Mouse (Mus musculus) monocyte, adult 2 months (primary cell): Measurements from ENCODE around the gene Tubgcp5.
"Not testable (repeated sequence)": the region's sequence is repeated elsewhere in the genome, so short reads cannot be mapped to it uniquely, and the experiment has no call there.

Experiments used
- DNase-seq, 2 experiments: peaks; one replicate each; pipeline ENCODE4 v3.0.0; 2022; ENCODE audit warnings: low spot score in 2 of 2, low read depth in 1 of 2

The Tubgcp5 gene

DNA sequence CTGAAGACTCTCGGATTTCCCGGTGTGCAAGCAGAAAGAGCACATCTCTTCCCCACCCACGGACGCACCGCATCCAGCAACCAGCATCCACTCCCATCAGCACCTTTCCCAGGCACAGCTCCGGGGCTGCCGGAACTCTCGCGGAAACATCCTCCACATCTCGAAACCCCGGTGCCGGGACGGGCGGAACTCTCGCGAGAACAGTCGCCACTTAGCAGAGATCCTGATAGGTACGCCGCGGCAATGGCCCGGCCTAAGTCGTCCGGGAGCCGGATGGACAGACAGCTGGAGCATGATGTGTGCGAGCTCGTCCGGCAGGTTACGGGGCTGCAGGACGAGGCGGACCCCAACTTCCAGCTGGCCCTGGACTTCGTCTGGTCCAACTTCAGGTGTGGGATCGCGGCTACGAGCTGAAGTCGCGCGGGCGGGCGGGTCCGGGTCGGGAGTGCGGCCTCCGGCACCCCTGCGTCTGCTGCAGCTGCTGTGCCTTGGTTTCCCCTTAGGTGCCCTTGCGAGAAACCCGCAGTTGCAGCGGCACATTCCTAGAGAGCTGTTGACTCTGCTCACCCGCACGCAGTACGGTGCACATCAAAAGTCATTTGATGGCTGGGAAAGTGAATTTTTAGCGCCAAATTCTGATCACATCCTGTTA lies at the start of gene Tubgcp5:
Gene Tubgcp5, plus strand, starts transcription at position 203 of the 652 bp plus-strand sequence.
- peak; percentile 83 to 92 for DNase-seq

DNA sequence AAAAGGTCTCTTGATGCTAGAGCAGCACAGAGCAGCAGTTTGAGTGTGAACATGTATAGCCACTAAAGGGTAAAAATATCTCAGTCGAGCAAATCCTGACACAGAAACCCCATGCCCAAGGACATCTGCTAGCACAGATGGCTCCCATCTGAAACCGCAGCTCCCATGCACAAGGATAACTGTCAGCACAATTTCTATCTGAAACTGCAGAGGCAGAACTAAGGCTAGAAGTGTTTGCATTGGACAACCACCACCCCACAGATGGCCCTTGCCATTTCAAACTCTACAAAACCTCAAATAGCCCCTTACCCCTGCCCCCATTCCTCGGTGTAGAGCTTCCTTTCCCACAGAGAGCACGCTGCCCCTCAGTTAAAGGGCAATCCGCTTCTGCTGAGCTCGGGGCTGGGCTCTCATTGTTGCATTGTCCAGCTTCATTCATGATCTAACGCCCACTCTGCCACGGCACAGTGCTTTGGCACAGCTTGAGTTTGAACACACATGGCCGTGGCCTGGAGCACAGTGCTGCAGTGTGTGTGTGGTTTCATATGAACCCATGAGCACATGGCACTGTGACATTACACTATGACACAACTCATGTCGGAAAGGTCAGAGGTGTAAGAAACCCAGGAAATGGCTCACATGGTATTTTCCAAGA lies 49.3 kb upstream of the Tubgcp5 start:
- DNase-seq, result no peak

DNA sequence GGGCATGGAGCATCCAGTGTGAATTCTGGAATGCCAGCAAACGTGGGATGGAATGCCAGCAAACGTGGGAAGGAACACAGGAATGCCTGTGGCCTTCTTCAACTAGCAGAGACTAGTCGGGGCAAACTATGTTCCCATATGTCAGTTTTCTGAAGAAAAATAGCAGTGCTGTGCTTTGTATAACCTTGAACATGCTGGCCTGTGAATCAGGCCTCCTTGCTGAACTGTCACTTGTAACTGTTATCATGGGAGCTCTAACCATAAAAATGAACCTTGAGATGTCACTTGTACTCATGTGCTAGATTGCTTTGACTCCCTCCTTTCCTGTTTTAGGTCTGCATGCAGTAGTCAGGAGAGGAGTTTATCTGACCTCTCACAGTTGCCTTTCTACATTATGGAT lies 43.1 kb upstream of the Tubgcp5 start:
- no peak for DNase-seq

DNA sequence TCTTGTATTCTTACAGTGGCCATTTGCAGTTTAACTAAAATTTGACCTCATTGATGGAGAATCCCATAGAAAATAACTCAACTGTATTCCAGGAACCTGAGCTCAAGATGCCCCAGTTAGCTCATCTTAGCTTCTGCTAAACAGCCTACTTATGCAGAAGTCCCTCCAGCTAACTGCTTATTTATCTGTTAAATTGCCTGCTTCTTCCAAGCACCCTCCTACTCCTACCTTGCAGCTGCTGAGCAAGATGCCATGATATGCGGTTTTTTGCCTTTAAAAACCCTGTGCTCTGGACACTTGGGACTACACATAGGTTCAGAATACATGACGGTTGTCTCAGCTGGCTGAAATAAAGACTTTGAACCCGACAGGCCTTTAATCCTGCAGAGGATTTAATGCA lies 34.6 kb upstream of the Tubgcp5 start:
- no peak for DNase-seq

DNA sequence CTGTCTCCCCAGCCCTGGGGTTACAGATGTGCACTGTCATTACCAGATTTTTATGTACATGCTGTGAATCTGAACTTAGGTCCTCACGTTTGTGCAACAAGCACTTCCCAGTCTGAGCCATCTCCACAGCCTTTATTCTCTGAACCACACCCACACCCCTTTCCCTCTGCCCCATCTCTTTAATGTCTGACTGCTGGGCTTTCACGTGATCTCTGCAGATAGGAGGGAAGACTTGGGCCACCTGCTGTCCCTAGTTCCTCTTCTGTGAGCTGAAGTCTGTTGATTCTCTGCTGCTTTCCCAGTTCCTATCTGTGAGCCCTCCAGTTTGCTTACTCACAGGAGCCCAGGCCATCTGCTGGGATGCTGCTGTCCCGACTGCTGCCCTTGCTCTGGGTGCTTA lies 26.0 kb upstream of the Tubgcp5 start, which contains the start of gene Siglech:
Gene Siglech, plus strand, starts transcription at position 253 of the 400 bp plus-strand sequence.
- no peak for DNase-seq

DNA sequence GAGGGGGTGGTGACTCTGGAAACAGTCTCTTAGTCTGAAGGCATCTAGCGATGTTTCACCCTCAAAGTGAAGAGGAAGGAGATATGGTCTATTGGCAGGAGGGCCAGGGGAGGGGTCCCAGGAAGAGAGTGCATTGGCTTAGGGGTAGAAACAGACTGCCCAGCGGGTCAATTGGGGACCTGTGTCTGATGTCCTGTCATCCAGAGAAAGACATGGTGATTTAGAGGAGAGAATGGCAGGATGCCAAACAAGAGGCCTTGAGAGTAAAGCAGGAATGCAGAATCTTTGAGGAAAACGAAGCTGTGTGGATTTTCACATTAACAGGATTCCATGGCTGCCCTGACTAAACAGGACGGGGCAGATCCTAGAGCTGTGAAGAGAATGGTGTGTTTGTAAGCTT lies 13.9 kb upstream of the Tubgcp5 start:
- no peak for DNase-seq

DNA sequence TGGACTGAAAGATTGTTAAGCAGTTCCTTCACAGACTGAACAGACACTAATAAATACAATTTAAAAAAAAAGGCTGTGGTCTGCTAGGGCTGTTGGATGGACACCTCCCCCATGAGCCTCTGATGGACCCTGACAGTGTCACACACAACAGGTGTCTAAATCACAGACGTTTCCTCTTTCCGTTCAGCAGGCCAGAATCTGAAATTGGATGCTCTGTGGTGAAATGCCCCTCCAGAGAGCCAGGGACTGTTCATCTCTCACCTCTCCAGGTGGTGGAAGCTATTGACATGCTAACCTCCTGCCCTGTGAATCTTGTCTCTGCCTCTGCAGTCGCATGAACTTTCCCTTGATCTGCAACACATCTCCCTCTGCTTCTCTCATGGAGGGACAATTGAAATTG lies 11.5 kb upstream of the Tubgcp5 start:
- no peak for DNase-seq

DNA sequence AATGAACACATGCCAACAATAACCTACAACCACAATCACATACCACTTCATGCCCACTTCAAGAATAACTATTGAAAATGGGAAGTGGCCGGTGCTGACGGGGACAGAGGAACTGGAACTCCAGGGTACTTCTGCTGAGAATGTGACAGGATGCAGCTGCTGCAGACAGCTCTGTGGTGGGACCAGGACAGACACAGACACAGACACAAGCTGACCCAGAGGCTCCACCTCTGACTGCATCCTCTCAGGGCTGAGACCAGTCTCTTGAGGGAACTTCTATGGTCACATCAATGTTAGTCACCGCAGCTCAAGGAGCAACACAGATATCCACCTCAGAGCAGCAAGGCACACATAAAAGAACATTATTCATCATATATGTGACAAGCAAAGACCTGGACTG lies 9.4 kb upstream of the Tubgcp5 start:
- DNase-seq, result peak; percentile 64

DNA sequence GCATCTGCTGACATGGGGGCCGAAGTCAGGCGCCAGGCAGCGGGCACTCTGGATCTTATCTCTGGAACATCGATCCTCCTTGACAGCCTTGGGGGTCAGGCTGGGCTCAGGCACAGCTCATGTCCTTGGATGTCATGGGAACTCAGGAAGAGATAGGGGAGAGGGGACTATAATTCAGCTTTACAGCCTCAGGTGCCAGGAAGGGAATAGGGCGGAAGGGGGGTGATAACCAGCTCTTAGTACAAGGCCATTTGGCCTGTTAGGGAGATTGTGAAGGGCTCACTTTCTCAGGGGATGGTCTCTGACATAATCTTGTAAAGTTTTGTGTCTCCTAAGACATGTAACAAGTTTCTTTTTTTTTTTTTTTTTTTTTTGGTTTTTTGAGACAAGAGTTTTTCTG lies 3.4 kb upstream of the Tubgcp5 start:
- not testable (repeated sequence) for DNase-seq

DNA sequence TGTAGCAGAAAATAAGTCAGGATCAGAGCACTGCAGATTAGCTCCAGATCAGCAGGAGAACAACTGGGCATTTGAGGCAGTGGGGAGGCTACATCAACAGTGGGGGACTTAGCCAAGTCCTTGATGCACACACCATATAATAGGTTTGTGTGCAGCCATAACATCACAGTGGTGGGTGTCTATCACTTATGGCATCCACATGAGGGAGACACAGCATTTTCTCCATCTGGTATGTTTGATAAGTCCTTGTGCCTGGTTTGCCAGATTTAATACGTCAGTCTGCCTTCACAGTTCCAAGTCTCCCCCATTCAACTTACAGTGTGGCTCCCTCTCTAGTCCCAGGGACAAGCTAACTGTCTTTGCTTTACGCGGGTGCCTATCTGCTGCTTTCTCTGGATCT lies 1.7 kb upstream of the Tubgcp5 start:
- DNase-seq, result no peak

DNA sequence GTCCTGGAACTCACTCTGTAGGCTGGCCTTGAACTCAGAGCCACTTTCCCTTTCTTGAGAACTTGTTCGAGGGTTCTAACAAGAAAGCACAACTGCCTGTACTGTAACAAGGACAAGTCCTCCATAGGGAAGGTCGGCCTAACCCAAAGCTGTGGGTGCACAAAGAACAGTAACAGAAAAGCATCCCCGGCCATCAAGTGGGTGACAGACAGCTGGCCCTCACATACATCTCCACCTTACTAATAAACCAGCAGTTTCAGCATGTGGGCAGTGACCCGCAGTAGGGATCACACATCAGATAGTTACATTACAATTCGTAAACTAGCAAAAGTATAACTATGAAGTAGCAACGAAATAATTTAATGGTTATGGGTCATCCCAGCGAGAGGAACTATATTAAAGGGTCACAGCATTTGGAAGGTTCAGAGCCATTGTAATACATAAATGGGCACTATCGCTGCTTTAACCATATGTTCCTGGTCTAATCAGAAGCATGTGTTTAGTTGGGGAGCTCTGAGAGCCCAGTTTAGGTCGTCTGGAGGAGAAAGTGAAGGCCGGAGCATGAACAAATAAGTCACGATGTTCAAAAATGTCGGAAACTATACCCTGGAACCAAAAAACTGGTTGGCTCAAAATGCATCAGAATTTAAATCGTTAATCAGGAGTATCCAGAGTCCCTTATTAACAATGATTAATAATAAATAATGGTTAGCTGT lies 560 bp upstream of the Tubgcp5 start:
- no peak for DNase-seq

DNA sequence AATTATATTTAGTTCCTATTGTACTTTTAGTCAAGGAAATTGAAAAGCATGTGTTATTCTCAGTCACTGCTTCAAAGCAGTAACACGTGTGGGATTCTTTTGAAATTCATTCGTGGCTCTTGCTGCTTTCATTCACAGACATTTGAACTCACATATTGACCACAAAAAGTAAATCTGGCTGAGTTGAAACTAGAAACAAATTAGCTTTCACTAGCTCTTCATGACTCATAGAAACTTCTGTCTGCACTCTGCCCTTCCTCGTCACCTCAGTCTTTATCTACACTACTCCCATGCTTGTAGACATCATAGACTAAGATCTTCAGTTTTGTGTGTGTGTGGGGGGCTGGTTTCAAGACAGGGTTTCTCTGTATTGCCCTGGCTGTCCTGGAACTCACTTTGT lies 6.0 kb downstream of the Tubgcp5 start:
- DNase-seq, result no peak

DNA sequence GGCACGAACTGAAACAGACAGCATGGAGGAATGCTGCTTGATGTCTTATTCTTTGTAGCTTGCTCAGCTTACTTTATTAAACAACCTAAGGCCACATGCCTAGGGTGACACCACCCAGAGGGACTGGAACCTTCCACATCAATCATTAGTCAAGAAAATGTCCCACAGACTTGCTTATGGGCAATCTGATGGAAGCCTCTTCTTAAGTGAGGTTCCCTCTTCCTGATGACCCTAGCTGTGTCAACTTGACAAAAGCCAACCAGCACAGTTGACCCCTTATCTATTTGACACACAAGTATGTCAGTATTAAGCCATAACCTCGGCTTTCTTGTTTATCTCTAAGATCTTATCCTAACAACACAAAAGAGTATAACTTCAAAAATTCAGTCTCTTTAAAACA lies 16.0 kb downstream of the Tubgcp5 start:
- DNase-seq, result no peak

DNA sequence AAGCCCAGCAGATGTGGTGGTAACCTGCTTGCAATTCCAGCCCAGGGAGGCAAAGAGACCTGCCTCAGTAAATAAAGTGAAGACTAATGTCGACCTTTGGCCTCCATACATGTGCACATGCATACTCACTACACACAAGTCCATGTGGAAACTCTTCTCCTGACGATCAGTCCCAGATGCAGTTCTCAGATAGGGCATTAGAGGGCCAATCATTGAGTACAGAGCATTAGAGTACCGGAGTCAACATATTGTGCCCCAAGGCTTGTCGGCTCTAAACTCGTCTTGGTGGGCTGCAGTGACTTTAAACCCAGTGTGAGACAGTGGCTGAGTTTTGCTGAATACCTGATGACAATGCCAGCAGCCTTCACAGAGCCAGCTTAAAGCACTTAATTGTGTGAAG lies 30.5 kb downstream of the Tubgcp5 start:
- DNase-seq, result no peak

DNA sequence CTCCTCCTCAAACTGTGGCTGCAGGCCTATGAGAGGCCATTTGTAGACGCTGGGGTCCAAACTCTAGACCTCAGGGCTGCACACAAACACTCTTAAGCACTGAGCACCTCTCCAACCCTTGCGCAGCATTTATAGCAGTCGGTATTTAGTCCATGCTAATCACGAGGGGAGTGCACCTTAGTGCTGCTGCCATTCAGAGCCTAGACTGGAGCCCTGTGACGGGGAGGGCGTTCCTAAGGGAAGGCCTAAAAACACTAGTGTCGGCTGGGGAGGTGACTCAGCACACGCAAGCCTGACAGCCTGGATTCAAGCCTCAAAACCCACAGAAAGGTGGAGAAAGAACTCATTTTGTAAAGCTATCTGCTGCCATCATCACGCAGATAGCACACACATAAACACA lies 33.6 kb downstream of the Tubgcp5 start:
- DNase-seq, result no peak

DNA sequence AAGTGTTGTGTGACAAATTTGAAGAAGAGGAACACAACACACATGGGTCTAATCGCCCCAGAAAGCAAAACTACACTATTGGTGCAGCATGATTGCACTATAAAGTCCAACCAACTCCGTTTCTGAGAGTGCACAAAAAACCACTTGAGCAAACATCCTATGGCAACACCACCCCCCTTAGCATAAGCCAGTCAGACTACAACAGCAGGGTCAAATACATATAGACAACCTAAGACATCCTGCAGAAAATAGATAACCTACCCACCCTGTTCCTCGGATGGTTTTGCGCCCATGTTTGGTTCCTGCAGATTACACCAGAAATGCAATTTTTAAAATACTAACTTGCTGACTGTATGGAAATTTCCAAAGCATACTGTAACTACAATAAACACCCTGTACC lies 42.9 kb downstream of the Tubgcp5 start:
- DNase-seq, result no peak

DNA sequence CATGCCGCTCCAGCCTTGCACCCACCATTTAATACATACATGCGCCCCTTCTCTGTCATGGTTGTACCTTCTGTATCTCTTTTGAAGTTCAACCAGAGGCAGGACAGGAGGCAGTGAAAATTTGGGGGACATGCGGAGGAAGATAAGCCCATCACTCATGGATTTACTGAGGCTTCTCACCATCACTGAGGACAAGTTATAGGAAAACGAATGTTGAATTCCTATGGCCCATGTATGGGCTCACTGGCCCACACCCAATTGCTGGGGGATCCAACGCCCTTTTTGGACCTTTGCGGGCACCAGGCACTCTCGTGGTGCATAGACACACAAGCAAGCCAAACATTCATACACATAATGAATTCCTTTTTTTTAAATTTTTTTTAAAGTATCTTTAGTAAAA lies 47.5 kb downstream of the Tubgcp5 start, which contains the start of gene Cyfip1:
Gene Cyfip1, plus strand, starts transcription at position 301 of the 400 bp plus-strand sequence.
- DNase-seq, result no peak

DNA sequence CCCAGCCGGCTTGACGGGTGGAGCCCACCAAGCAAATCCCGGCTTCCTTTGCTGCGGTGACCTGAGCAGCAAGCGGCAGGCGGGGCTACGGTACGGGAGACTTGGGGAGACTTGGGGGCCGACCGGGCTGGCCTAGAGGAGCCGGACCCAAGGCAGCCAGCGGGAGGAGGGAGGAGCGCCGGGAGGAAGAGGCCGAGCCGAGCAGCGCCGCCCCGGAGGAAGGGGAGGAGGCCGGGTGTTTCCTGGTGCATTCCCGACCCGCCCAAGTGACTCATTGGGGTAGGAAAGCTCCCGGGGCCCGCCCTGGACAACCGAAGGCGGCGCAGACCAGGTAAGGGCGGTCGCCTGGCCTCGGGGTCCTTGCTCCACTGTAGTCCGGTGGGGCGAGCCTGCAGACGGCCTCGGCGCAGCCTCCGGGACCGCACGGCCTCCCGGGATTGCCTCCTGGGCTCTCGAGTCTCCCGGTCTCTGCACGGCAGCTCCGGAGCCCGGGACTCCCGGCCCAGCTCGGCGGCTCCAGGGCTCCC lies 48.1 kb downstream of the Tubgcp5 start:
- peak; percentile 37 for DNase-seq

DNA sequence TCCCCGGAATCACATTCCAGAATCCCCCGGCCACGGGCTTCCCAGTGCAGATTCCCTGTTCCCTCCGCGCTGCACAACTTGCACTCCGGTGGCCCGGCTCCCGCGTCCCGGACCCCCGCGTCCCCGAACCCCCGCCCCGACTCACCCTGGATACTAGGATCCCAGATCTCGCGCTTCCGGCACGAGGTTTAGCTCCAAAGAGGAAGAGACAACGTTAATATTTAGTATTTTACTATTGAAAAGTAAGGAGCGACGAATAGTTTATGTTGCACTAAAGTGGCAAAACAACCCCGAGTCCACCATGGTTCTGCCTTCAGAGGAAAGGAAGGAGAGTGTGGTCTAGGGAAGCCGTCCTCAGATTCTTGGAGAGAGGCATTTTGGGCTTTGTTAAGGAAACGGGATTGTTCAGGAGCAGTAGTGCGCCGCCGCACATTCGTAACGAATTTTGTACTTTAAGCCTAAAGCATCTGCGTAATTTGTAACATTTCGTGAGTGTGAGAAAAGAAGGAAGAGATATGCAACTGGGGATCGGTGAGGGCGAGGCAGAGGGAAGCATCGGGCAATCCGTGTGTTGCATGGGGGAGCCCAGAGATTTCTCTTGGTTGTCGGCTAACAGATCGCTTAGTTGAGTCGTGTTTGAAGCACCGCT lies 48.7 kb downstream of the Tubgcp5 start:
- no peak for DNase-seq

DNA sequence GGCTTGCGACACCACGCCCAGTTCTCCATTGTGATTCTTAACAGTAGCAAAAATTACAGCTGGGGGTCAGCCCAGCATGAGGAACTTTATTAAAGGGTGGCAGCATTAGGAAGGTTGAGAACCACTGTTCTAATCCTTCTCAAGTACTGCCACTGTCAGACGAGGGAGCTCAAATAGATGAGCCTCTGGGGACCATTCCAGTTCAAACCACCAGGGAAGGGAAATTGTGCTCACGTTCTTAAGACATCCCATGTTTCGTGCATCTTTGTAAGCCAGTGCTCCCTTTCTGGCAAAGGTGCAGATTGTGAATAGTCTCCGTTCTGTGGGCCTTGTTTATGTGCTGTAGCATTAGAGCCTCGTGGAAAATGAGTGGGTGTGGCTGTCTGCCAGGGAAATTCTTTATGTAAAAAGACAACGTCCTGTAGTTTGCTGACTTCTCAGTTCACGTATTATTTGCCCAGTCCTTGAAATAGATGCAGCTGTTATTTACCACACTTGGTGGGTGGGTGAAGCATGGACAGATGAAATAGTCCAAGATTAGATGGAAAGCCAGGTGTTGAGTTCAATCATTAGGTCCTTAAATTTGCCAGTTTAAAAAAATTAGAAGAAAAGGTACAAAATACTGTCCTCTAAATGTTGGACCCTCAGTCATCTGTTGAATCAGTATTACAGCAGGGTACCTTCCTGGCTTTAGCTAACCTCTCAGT lies 52.8 kb downstream of the Tubgcp5 start:
- DNase-seq, result no peak
